Mouse (Mus musculus): ENCODE measurements around the gene Zbp1. TPM values are rescaled to one million over a fixed set of nuclear protein-coding genes. Genes with fewer than 3 reads are reported as not detected.

The Zbp1 gene
- polyA plus RNA-seq, 1 experiment from 2014 or later = 0.41 TPM

DNA sequence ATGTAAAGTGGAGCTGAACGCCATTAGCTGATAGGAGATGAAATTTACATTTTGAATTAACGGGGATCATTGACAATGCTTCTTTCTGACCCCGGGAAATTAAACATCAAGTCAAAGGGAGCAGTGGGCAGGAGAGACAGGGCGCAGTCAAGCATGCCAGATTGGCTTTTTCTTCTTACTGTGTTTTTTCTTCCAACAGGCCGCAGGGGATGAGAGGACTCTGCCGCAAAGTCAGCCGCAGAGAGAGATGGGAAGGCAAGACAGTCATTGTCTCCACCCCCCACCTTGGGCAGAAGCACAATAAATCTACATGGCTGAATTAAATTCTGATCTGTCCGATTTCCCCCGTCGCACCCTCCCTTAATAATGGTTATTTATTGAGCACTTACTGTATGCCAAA is 53.4 kb downstream of the Zbp1 start:
- no peak overlapping the region for H3K4me3 ChIP-seq (ENCODE audit: low read depth, low read length)
- H3K36me3 ChIP-seq (ENCODE audit: insufficient read depth) = no peaks in the 10 kb centered on the region
- no peaks in the 10 kb centered on the region for H3K4me1 ChIP-seq (ENCODE audit: insufficient read depth)
- no peak for DNase-seq
- no peak for ATAC-seq (ENCODE audit: insufficient read depth)
- no peaks in the 10 kb centered on the region for H3K9me3 ChIP-seq (ENCODE audit: low read depth, low read length)
- H3K27ac ChIP-seq (ENCODE audit: low read depth) = no peak overlapping the region
- H3K27me3 ChIP-seq (ENCODE audit: insufficient read depth, low read length) = peaks cover 16% of the 10 kb centered on the region; the same call in 1 of the 2 replicates
- no peak for TF ChIP-seq CTCF (IDR thresholded peaks at IDR 0.05; ENCODE audit: low read depth)
- no peak overlapping the region for H3K4me2 ChIP-seq
- WGBS = 84% methylated on average over 10 of the region's 10 CpGs
- no peak overlapping the region for H3K9ac ChIP-seq

DNA sequence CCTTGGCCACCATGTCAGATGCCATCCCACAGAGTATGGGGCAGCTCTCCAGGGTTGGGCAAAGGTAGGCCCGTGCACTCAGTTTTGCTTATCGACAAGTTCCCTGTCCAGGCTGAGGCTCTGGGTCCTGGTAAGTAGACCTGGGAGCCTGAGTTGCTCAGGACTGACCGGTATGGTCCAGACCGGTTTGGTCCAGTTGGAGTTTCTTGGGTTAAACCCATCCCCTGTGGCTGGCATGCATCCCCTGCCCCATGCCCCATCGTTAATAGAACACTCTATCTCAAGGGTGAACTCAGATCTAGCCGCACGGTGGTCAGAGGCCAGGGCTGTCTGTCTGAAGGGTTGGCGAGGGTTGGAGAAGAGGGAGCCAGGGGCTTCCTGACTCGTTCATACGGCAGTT is 53.8 kb downstream of the Zbp1 start:
- H3K36me3 ChIP-seq (ENCODE audit: insufficient read depth) = no peaks in the 10 kb centered on the region
- H3K9me3 ChIP-seq (ENCODE audit: low read depth, low read length) = no peaks in the 10 kb centered on the region
- no peak overlapping the region for H3K4me2 ChIP-seq
- no peaks in the 10 kb centered on the region for H3K4me1 ChIP-seq (ENCODE audit: insufficient read depth)
- ATAC-seq (ENCODE audit: insufficient read depth) = no peak
- peaks cover 14% of the 10 kb centered on the region; the same call in 1 of the 2 replicates for H3K27me3 ChIP-seq (ENCODE audit: insufficient read depth, low read length)
- no peak overlapping the region for H3K27ac ChIP-seq (ENCODE audit: low read depth)
- TF ChIP-seq CTCF (IDR thresholded peaks at IDR 0.05; ENCODE audit: low read depth) = no peak
- WGBS = 77% methylated on average over 10 of the region's 10 CpGs
- H3K9ac ChIP-seq = no peak overlapping the region
- H3K4me3 ChIP-seq (ENCODE audit: low read depth, low read length) = no peak overlapping the region
- no peak for DNase-seq

DNA sequence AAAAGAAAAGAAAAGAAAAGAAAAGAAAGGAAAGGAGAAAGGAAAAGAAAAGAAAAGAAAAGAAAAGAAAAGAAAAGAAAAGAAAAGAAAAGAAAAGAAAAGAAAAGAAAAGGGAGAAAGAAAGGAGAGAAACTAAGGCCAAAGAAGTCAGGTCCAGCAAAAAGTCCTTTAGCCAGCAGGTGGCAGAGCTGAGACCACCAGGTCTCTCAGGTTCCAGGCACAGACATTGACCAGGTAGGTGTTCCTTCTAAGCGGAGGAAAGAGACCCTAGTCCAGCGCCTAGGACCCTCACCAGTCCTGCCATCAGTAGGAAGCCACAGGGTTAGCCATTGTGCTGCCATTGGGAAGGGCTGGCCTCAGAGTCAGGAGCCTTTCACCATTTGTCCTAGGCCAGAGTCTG is 54.4 kb downstream of the Zbp1 start:
- H3K4me2 ChIP-seq = no peak overlapping the region
- peak; percentile 60 for DNase-seq
- TF ChIP-seq CTCF (IDR thresholded peaks at IDR 0.05; ENCODE audit: low read depth) = peak; percentile 69
- 54% methylated on average over 2 of the region's 2 CpGs for WGBS
- H3K9ac ChIP-seq = no peak overlapping the region
- no peaks in the 10 kb centered on the region for H3K36me3 ChIP-seq (ENCODE audit: insufficient read depth)
- no peak overlapping the region for H3K27ac ChIP-seq (ENCODE audit: low read depth)
- H3K4me1 ChIP-seq (ENCODE audit: insufficient read depth) = no peaks in the 10 kb centered on the region
- ATAC-seq (ENCODE audit: insufficient read depth) = no peak
- peaks cover 13% of the 10 kb centered on the region; the same call in 1 of the 2 replicates for H3K27me3 ChIP-seq (ENCODE audit: insufficient read depth, low read length)
- no peaks in the 10 kb centered on the region for H3K9me3 ChIP-seq (ENCODE audit: low read depth, low read length)
- no peak overlapping the region for H3K4me3 ChIP-seq (ENCODE audit: low read depth, low read length)

DNA sequence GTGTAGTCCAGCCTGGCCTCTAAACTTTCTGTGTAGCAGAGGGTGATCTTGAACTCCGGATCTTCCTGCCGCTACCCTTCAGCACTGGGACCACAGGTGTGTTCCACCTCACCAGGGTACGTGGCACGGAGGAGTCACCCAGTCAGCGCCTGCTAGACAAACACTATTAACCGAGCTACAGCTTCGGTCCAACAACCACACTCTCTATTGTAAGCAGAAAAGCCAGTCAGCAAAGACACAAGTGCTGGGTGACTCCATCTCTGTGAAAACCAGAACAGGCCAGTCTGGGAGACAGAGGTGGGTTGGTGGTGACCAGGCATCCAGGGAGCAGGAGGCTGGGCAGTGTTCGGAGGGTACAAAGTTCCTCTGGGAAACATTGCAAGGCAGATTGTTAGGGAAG is 55.3 kb downstream of the Zbp1 start:
- 77% methylated on average over 8 of the region's 8 CpGs for WGBS
- no peaks in the 10 kb centered on the region for H3K36me3 ChIP-seq (ENCODE audit: insufficient read depth)
- H3K9me3 ChIP-seq (ENCODE audit: low read depth, low read length) = no peaks in the 10 kb centered on the region
- ATAC-seq (ENCODE audit: insufficient read depth) = no peak
- no peaks in the 10 kb centered on the region for H3K4me1 ChIP-seq (ENCODE audit: insufficient read depth)
- no peak overlapping the region for H3K27ac ChIP-seq (ENCODE audit: low read depth)
- H3K4me3 ChIP-seq (ENCODE audit: low read depth, low read length) = no peak overlapping the region
- H3K27me3 ChIP-seq (ENCODE audit: insufficient read depth, low read length) = 0 out of 2 replicates have a peak, but pooled peaks cover 5% of the 10 kb centered on the region
- H3K9ac ChIP-seq = no peak overlapping the region
- no peak overlapping the region for H3K4me2 ChIP-seq
- no peak for DNase-seq
- TF ChIP-seq CTCF (IDR thresholded peaks at IDR 0.05; ENCODE audit: low read depth) = no peak

DNA sequence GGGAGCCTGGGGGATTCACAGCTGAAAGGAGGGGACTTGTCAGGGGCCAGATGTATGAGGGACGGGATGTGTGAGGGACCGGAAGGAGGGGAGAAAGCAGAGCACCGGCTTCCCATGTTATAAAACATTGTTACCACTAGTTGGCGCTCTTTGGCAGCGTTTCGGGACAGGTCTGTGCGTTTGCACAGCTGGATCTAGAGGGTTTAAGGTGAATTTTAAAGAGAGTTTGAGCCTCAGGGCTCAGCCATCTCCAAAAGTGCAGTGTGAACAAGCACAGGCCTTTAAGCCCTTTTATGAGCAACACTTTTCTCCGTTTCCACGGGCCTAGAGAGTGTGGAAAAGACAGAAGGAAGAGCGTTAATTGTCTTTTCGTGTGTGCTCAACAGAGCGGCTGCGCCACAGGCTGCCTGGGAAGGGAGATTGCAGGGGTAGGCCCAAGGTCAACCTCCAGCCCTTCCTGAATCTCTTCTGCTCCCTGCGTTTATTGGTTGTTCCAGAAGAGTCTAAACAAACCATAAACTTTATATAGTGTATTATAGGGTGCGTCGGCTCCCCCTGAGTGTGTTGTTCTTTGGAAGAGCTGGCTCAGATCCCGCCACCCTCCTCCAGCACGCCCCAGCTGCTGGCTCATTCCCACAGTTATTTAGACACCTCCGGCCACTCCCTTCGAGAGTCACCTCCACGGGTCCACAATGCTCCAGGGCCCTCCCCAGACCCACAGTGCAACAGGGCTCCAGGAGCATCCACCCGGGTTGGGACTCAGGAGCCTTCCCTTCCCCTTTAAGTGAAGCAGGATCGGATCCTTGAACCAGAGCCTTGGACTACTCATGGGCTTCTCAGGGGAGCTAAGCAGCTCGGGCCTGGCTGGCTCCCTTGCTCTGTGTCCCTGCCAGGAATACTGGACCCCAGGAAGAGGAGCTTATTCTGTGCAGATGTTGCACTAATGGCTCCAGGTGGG is 59.1 kb downstream of the Zbp1 start:
- H3K4me3 ChIP-seq (ENCODE audit: low read depth, low read length) = no peak overlapping the region
- H3K27ac ChIP-seq (ENCODE audit: low read depth) = peak overlapping the region; percentile 58
- no peak overlapping the region for H3K9ac ChIP-seq
- H3K36me3 ChIP-seq (ENCODE audit: insufficient read depth) = no peaks in the 10 kb centered on the region
- H3K4me1 ChIP-seq (ENCODE audit: insufficient read depth) = no peaks in the 10 kb centered on the region
- TF ChIP-seq CTCF (IDR thresholded peaks at IDR 0.05; ENCODE audit: low read depth) = peak; percentile 92
- ATAC-seq (ENCODE audit: insufficient read depth) (peak; percentile 87), DNase-seq (peak; percentile 93)
- no peaks in the 10 kb centered on the region for H3K27me3 ChIP-seq (ENCODE audit: insufficient read depth, low read length)
- no peaks in the 10 kb centered on the region for H3K9me3 ChIP-seq (ENCODE audit: low read depth, low read length)
- H3K4me2 ChIP-seq = peak overlapping the region; percentile 23; the same call in 1 of the 2 replicates
- 39% methylated on average over 24 of the region's 24 CpGs for WGBS

DNA sequence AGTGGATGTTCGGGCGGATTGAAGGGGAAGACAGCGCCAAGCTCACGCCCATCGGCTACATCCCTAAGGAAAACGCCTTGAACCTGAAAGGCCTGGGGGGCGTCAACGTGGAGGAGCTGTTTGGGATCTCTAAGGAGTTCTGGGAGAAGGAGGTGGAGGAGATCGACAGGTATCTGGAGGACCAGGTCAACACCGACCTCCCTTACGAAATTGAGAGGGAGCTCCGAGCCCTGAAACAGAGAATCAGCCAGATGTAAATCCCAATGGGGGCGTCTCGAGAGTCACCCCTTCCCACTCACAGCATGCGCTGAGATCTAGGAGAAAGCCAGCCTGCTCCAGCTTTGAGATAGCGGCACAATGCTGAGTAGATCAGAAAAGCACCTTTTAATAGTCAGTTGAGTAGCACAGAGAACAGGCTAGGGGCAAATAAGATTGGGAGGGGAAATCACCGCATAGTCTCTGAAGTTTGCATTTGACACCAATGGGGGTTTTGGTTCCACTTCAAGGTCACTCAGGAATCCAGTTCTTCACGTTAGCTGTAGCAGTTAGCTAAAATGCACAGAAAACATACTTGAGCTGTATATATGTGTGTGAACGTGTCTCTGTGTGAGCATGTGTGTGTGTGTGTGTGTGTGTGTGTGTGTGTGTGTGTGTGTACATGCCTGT is 60.2 kb downstream of the Zbp1 start:
- Histone ChIP-seq H3K9me3 (ENCODE audit: low read depth, low read length) (no peaks in the 10 kb centered on the region), H3K4me1 (ENCODE audit: insufficient read depth) (no peaks in the 10 kb centered on the region), H3K4me3 (ENCODE audit: low read depth, low read length) (no peak overlapping the region), H3K4me2 (no peak overlapping the region), H3K27ac (ENCODE audit: low read depth) (no peak overlapping the region), H3K36me3 (ENCODE audit: insufficient read depth) (no peaks in the 10 kb centered on the region), H3K27me3 (ENCODE audit: insufficient read depth, low read length) (no peaks in the 10 kb centered on the region), H3K9ac (no peak overlapping the region)
- DNase-seq (no peak), ATAC-seq (ENCODE audit: insufficient read depth) (no peak)
- 81% methylated on average over 19 of the region's 19 CpGs for WGBS
- TF ChIP-seq CTCF (IDR thresholded peaks at IDR 0.05; ENCODE audit: low read depth) = no peak

DNA sequence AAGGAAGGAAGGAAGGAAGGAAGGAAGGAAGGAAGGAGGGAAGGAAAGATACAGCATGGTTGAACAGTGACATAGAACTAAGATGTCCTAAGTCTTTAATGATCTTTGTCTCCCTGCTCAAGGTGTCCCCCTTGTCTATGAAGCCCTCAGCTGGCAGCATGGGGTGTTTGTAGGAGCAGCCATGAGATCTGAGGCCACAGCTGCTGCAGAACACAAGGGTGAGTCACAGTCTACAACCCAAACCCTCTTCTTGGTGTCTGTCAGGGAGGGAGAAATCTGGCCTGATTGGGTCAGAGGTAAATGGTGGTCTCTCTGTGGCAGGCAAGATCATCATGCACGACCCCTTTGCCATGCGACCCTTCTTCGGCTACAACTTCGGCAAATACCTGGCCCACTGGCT is 60.9 kb downstream of the Zbp1 start:
- H3K27me3 ChIP-seq (ENCODE audit: insufficient read depth, low read length) = no peaks in the 10 kb centered on the region
- 89% methylated on average over 4 of the region's 4 CpGs for WGBS
- H3K9ac ChIP-seq = no peak overlapping the region
- H3K4me2 ChIP-seq = no peak overlapping the region
- no peaks in the 10 kb centered on the region for H3K4me1 ChIP-seq (ENCODE audit: insufficient read depth)
- no peaks in the 10 kb centered on the region for H3K9me3 ChIP-seq (ENCODE audit: low read depth, low read length)
- no peak overlapping the region for H3K27ac ChIP-seq (ENCODE audit: low read depth)
- no peak for DNase-seq
- ATAC-seq (ENCODE audit: insufficient read depth) = no peak
- H3K36me3 ChIP-seq (ENCODE audit: insufficient read depth) = no peaks in the 10 kb centered on the region
- TF ChIP-seq CTCF (IDR thresholded peaks at IDR 0.05; ENCODE audit: low read depth) = no peak
- no peak overlapping the region for H3K4me3 ChIP-seq (ENCODE audit: low read depth, low read length)

Measured in lung, embryonic 14.5 days (tissue).